Mouse (Mus musculus): ENCODE measurements around the gene Prrc2b. TPM values are rescaled to one million over a fixed set of nuclear protein-coding genes. Genes with fewer than 3 reads are reported as not detected.
A peak's percentile ranks its signal among the peaks of the same experiment; 100 is the strongest.

Gene Prrc2b
- total and polyA plus RNA-seq, 2 experiments from 2014 or later, result 19.5 to 66.5 TPM

DNA sequence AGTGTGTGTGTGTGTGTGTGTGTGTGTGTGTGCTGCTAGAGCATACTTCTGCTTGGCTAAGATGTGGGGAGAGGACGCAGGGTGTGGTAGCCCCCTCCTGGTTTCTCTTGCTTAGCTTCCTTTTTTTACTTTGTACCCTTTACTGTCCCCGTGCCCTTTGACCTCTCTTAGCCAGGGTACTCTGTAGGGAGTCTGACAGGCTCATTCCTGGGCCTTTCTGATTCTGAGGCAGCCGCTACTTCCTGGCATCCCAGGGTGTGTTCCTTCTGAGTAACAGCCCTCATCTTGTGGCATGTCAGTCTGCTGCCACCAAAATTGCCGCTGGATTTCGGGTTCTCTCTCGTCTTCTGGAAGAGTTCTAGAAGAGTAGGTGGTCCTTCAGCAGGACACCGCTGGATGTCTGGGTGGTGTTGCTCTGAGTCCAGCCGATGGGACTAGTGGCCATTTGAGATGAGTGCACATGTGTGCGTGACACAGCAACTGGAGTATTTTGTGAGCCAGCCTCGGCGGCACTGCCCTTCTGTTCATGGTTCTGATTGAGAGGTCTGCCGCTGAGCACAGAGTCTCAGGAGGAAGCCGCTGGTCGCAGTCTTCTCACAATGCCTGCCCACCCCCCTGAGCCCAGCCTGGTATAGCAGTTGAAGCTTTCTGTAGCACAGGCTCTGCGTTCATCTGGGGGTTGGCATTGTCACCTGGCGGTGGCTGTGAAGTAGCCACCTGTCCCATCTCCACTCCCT is 16.3 kb downstream of the Prrc2b start:
- no peaks in the 10 kb centered on the region for H3K36me3 ChIP-seq (replicated peaks; ENCODE audit: control insufficient read depth, insufficient read depth, low read length)
- 17% methylated on average over 16 of the region's 16 CpGs for WGBS
- ATAC-seq (ENCODE audit: insufficient read depth, low read depth) (no peak; the same call in 1 of the 2 replicates), DNase-seq (ENCODE audit: low spot score) (no peak)
- peaks cover 48% of the 10 kb centered on the region for H3K4me1 ChIP-seq (ENCODE audit: control insufficient read depth, insufficient read depth)
- H3K9me3 ChIP-seq (replicated peaks; ENCODE audit: control insufficient read depth, low read length), result no peaks in the 10 kb centered on the region
- peak overlapping the region; percentile 84 for H3K27ac ChIP-seq (ENCODE audit: low read depth)
- H3K4me3 ChIP-seq (ENCODE audit: low read depth, low read length), result peak overlapping the region; percentile 11; the same call in 1 of the 2 replicates
- H3K9ac ChIP-seq (replicated peaks; ENCODE audit: low read depth, low read length), result no peak overlapping the region; the same call in 1 of the 2 replicates
- TF ChIP-seq EP300 (IDR thresholded peaks at IDR 0.05; ENCODE audit: low read depth), result no peak
- no peak for TF ChIP-seq CTCF (IDR thresholded peaks at IDR 0.05; ENCODE audit: low read depth)
- no peaks in the 10 kb centered on the region for H3K27me3 ChIP-seq (ENCODE audit: control insufficient read depth, insufficient read depth, low read length)
- H3K4me2 ChIP-seq (ENCODE audit: low read depth, low read length), result peak overlapping the region; percentile 46

DNA sequence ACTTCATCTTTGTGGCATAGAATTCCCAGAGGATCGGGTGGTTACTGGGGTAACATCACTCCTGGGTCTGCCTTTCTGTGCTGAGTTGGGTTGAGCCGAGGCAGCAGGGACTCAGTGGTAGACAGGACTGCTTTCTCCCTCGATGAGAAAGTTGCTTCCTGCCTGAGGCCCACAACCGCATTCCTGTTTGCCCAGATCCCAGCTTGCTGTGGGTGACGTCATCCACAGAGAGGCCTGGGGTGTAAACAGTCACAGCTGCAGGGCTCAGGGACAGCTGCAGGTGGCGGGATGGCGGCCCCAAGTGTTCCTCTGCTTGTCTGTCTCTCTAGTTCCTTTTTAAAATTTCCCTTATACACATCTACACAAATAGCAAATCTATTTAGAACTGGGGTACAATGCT is 16.9 kb downstream of the Prrc2b start:
- WGBS, result 1% methylated on average over 7 of the region's 7 CpGs
- H3K4me1 ChIP-seq (ENCODE audit: control insufficient read depth, insufficient read depth), result peaks cover 48% of the 10 kb centered on the region
- peak; percentile 91 for DNase-seq (ENCODE audit: low spot score)

GRCm38 (mm10) chr2:32169292-32169691 is 18.4 kb downstream of the Prrc2b start:
- no peaks in the 10 kb centered on the region for H3K36me3 ChIP-seq (replicated peaks; ENCODE audit: control insufficient read depth, insufficient read depth, low read length)
- WGBS, result 44% methylated on average over 5 of the region's 5 CpGs
- DNase-seq (ENCODE audit: low spot score), result no peak
- no peak overlapping the region for H3K4me2 ChIP-seq (ENCODE audit: low read depth, low read length)
- H3K27me3 ChIP-seq (ENCODE audit: control insufficient read depth, insufficient read depth, low read length), result no peaks in the 10 kb centered on the region
- H3K9me3 ChIP-seq (replicated peaks; ENCODE audit: control insufficient read depth, low read length), result no peaks in the 10 kb centered on the region
- no peak for ATAC-seq (ENCODE audit: insufficient read depth, low read depth)
- H3K27ac ChIP-seq (ENCODE audit: low read depth), result peak overlapping the region; percentile 58
- H3K9ac ChIP-seq (replicated peaks; ENCODE audit: low read depth, low read length), result no peak overlapping the region; the same call in 1 of the 2 replicates
- H3K4me3 ChIP-seq (ENCODE audit: low read depth, low read length), result no peak overlapping the region
- H3K4me1 ChIP-seq (ENCODE audit: control insufficient read depth, insufficient read depth), result peaks cover 56% of the 10 kb centered on the region
- no peak for TF ChIP-seq CTCF (IDR thresholded peaks at IDR 0.05; ENCODE audit: low read depth)

More for the DNA sequence above, 16.9 kb downstream of the Prrc2b start:
- Histone ChIP-seq H3K9ac (replicated peaks; ENCODE audit: low read depth, low read length) (no peak overlapping the region; the same call in 1 of the 2 replicates), H3K27me3 (ENCODE audit: control insufficient read depth, insufficient read depth, low read length) (no peaks in the 10 kb centered on the region), H3K36me3 (replicated peaks; ENCODE audit: control insufficient read depth, insufficient read depth, low read length) (no peaks in the 10 kb centered on the region), H3K4me3 (ENCODE audit: low read depth, low read length) (peak overlapping the region; percentile 11; the same call in 1 of the 2 replicates), H3K9me3 (replicated peaks; ENCODE audit: control insufficient read depth, low read length) (no peaks in the 10 kb centered on the region), H3K4me2 (ENCODE audit: low read depth, low read length) (peak overlapping the region; percentile 46), H3K27ac (ENCODE audit: low read depth) (peak overlapping the region; percentile 84)
- no peak for TF ChIP-seq EP300 (IDR thresholded peaks at IDR 0.05; ENCODE audit: low read depth)
- peak; percentile 45 for TF ChIP-seq CTCF (IDR thresholded peaks at IDR 0.05; ENCODE audit: low read depth)
- ATAC-seq (ENCODE audit: insufficient read depth, low read depth), result peak; percentile 83

DNA sequence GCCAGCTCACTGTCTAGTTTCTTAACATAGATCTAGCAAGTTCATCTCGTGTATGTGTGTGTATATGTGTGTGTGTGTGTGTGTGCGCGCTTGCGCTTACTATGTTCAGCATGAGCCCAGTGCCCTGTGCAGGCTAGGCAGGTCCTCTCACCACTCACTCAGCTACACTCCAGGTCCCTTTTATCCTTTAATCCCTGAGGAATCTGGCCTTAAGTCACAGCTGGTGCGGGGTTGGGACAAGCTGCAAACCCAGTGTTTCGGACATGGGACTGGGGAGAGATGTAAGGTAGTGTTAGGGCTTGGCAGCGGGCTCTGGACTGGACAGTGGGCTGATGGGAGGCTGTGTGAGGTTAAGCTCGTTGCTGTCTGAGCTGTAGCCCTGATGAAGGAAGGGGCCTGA is 19.1 kb downstream of the Prrc2b start:
- H3K9me3 ChIP-seq (replicated peaks; ENCODE audit: control insufficient read depth, low read length), result no peaks in the 10 kb centered on the region
- H3K9ac ChIP-seq (replicated peaks; ENCODE audit: low read depth, low read length), result no peak overlapping the region; the same call in 1 of the 2 replicates
- peak overlapping the region; percentile 58 for H3K27ac ChIP-seq (ENCODE audit: low read depth)

GRCm38 (mm10) chr2:32171658-32172433 is 21.0 kb downstream of the Prrc2b start:
- WGBS, result 71% methylated on average over 14 of the region's 14 CpGs
- Histone ChIP-seq H3K36me3 (replicated peaks; ENCODE audit: control insufficient read depth, insufficient read depth, low read length) (no peaks in the 10 kb centered on the region), H3K27me3 (ENCODE audit: control insufficient read depth, insufficient read depth, low read length) (no peaks in the 10 kb centered on the region), H3K4me3 (ENCODE audit: low read depth, low read length) (no peak overlapping the region), H3K4me2 (ENCODE audit: low read depth, low read length) (no peak overlapping the region), H3K4me1 (ENCODE audit: control insufficient read depth, insufficient read depth) (peaks cover 61% of the 10 kb centered on the region), H3K27ac (ENCODE audit: low read depth) (peak overlapping the region; percentile 64), H3K9ac (replicated peaks; ENCODE audit: low read depth, low read length) (no peak overlapping the region), H3K9me3 (replicated peaks; ENCODE audit: control insufficient read depth, low read length) (no peaks in the 10 kb centered on the region)
- ATAC-seq (ENCODE audit: insufficient read depth, low read depth) (no peak), DNase-seq (ENCODE audit: low spot score) (no peak)
- no peak for TF ChIP-seq CTCF (IDR thresholded peaks at IDR 0.05; ENCODE audit: low read depth)
- TF ChIP-seq EP300 (IDR thresholded peaks at IDR 0.05; ENCODE audit: low read depth), result no peak

More for the DNA sequence above, 19.1 kb downstream of the Prrc2b start:
- H3K4me3 ChIP-seq (ENCODE audit: low read depth, low read length), result no peak overlapping the region
- no peak for DNase-seq (ENCODE audit: low spot score)
- H3K4me2 ChIP-seq (ENCODE audit: low read depth, low read length), result no peak overlapping the region
- H3K36me3 ChIP-seq (replicated peaks; ENCODE audit: control insufficient read depth, insufficient read depth, low read length), result no peaks in the 10 kb centered on the region
- WGBS, result 44% methylated on average over 8 of the region's 8 CpGs
- no peak for ATAC-seq (ENCODE audit: insufficient read depth, low read depth)
- TF ChIP-seq CTCF (IDR thresholded peaks at IDR 0.05; ENCODE audit: low read depth) (no peak), EP300 (IDR thresholded peaks at IDR 0.05; ENCODE audit: low read depth) (no peak)
- no peaks in the 10 kb centered on the region for H3K27me3 ChIP-seq (ENCODE audit: control insufficient read depth, insufficient read depth, low read length)
- peaks cover 56% of the 10 kb centered on the region for H3K4me1 ChIP-seq (ENCODE audit: control insufficient read depth, insufficient read depth)
